Mouse (Mus musculus) cerebellum, adult 18-20 months (tissue): ENCODE measurements at regions not wholly inside any gene's neighbourhood (a gene's known extent, or its start where the extent isn't known, plus 50 kb on each side); places are given as distances from the start of the nearest gene placed in this dataset.
A peak's percentile ranks its signal among the peaks of the same experiment; 100 is the strongest.

Source experiments
- DNase-seq, 2 experiments: peaks; one replicate each; pipeline ENCODE4 v3.0.0; 2021

DNA sequence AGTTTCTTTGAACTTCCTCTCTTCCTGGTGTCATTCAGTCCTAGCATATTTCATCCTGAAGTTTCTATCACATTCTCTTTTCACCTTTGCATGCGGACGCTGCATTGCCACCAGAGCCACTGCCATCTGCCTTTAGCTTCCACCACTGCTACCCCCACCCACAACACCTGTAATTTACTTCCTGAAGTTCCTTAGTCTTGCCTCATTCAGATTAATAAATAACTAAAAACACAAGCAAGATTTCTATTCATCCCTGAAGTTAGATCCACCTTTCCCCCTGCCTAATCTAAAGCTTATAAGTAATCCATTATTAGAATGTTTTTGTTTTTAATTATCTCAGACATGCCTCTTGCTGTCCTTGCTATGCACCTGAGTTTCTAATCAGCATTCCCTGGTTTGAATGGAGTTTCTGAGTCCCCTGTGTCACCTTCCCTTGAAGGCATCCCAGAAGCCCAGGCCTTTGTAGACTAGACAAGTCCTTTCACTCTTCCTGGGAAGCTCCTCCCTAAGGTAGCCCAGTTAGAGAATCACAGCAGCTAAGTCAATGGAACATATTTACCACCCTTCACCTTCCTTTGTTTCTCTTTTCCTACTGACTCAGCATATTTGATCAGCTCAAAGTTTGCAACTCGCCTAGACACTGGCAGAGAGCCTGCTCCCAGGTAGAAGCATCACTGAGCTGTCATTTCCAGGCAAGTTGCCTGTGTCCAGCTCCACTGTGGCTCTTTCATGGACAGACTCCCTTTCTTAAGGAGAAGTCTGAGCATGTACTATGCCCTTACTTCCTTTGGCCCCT, 284.8 kb upstream of the Grik2 start:
- no peak for DNase-seq

DNA sequence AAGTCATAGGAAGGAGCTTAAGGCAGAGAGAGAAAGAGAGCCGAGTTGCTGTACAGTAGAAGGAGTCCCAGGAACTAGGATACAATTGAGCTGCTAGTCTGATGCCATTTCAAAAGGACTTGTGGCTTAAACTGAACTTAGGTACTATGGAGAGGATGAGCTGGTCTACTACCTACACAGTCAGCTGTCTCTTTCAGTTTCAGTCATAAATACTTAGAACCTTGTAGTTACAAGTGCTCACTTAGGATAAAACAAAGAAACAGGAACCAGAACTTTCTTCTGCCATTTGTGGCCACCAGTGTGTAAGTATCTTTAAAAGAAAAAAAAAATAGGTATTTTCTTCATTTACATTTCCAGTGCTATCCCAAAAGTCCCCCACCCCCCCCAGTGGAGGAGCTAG, 283.3 kb upstream of the Grik2 start:
- no peak for DNase-seq

DNA sequence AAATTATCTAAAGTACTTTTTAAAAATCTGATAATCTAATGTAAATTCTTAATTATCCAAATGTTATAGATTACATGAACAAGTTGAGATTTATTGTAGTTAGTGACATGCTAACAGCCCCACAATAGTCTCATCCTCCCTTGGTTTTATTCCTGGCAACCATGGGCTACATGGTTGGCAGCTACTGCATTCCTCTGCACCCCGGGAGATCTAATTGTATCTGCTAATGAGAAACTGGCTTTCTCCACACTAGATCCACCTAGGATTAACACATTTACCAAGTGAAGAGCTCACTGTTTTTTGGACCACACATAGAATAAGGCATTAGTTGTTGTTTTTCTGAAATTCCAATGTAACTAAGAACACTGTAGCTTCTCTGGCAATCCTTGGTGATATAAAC, 274.8 kb upstream of the Grik2 start:
- peak; percentile 64 to 73 for DNase-seq

DNA sequence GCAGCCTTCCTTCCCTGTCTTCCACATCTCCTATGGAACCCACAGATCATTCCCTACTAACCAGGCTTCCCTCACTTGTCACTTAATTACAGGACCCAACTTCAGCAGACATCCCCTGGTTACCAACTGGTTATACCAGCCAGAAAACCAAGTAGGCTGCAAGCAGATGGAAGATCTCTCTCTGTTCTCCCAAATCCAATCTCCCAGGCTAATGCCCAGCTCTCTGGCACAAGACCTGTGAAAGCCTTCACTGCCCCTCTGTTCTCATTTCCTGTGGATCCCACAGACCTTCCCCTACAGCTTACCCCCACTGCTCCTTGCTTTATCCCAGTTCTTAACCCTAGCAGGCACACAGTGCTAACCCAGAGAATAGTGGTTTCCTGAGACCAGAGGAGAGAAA, 274.1 kb upstream of the Grik2 start:
- peak; percentile 53 to 64 for DNase-seq
